30 mouse cellular contexts compared by ENCODE assay signal in the genomic region with DNA sequence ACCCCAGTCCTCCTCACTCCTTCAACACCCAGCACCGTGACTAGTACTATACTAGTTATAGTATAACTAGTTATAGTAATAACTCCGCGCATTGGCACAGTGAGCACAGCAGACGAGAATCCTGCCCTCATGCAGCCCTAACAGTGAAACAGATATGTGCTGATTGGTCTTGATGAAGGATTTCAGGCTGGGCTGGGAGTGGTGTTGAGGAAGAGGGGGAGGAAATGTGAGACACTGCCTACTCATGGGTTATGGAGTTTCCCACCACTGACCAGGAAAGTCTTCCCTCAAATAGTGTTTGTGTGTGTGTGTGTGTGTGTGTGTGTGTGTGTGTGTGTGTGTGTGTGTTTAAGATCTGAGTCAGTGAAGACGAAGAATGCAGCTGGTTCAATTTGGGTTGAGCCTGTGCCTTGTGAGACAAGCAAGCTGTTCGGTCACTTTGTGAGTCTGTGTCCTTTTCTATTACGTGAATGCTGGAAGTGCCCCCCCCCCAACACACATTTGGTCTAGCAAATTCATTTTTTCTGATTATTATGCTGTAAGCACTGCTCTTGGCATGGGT.
A peak's percentile ranks its signal among the peaks of the same experiment; 100 is the strongest.
DNase-seq lines count a peak whose midpoint lies in the region; ATAC-seq and TF ChIP-seq lines count a peak whose summit lies in the region.
"Had no signal": no experiment of that assay in that cellular context is flagged by ENCODE, and none has a peak within 500 bp of the region (broad histone marks: within the 10 kb centered on the region; RNA-seq: fewer than 3 reads in every experiment).

No protein-coding gene starts in this region.

- TF ChIP-seq EP300 in stomach, postnatal 0 days (optimal IDR thresholded peaks at IDR 0.05): no peak

- H3K4me1 ChIP-seq in kidney, embryonic 14.5 days (ENCODE audit: control insufficient read depth, insufficient read depth, low read length): no peaks in the 10 kb centered on the region
- H3K4me1 ChIP-seq in midbrain, embryonic 13.5 days (replicated peaks): 0 out of 2 replicates have a peak, but pooled peaks cover 5% of the 10 kb centered on the region
- no peaks in the 10 kb centered on the region for H3K4me1 ChIP-seq in midbrain, embryonic 14.5 days (ENCODE audit: control insufficient read depth, insufficient read depth, low read length)
- 0 out of 2 replicates have a peak, but pooled peaks cover 2% of the 10 kb centered on the region for H3K4me1 ChIP-seq in stomach, postnatal 0 days (replicated peaks; ENCODE audit: control insufficient read depth, insufficient read depth)
- H3K4me1 ChIP-seq: forebrain, embryonic 12.5 days; heart, embryonic 15.5 days; hindbrain, embryonic 12.5 days; megakaryocyte, embryonic 14.5 days; midbrain, embryonic 12.5 days had no signal

- peak; percentile 83; the same call in 1 of the 2 replicates for ATAC-seq in kidney, embryonic 14.5 days (ENCODE audit: low FRiP score, low TSS enrichment)
- 0 out of 2 replicates have a peak, but pooled peaks have one; percentile 11 for ATAC-seq in midbrain, embryonic 13.5 days
- no peak for ATAC-seq in midbrain, embryonic 14.5 days (ENCODE audit: low FRiP score, low TSS enrichment)
- ATAC-seq in stomach, postnatal 0 days (ENCODE audit: low FRiP score, low TSS enrichment): 0 out of 2 replicates have a peak, but pooled peaks have one; percentile 17
- ATAC-seq: forebrain, postnatal 0 days; hindbrain, postnatal 0 days; intestine, embryonic 16.5 days; Patski had no signal

- no peak overlapping the region for H3K27ac ChIP-seq in kidney, embryonic 14.5 days (ENCODE audit: low read depth, low read length)
- H3K27ac ChIP-seq in midbrain, embryonic 13.5 days: no peak overlapping the region
- no peak overlapping the region for H3K27ac ChIP-seq in midbrain, embryonic 14.5 days (replicated peaks; ENCODE audit: low read depth, low read length)
- no peak overlapping the region for H3K27ac ChIP-seq in stomach, postnatal 0 days (replicated peaks)
- H3K27ac ChIP-seq: embryonic facial prominence, embryonic 10.5 days; embryonic facial prominence, embryonic 15.5 days; forebrain, embryonic 12.5 days; heart, embryonic 15.5 days; hindbrain, embryonic 12.5 days; hindbrain, postnatal 0 days; left cerebral cortex, adult 2 months; limb, embryonic 12.5 days; liver, embryonic 14.5 days; midbrain, embryonic 12.5 days had no signal

- WGBS in kidney, embryonic 14.5 days: 70% methylated on average over 7 of the region's 7 CpGs
- 91% methylated on average over 7 of the region's 7 CpGs for WGBS in midbrain, embryonic 13.5 days
- WGBS in midbrain, embryonic 14.5 days: 87% methylated on average over 7 of the region's 7 CpGs
- 55% methylated on average over 7 of the region's 7 CpGs for WGBS in stomach, postnatal 0 days

- H3K4me3 ChIP-seq in kidney, embryonic 14.5 days (ENCODE audit: low read length): no peak overlapping the region
- no peak overlapping the region for H3K4me3 ChIP-seq in midbrain, embryonic 13.5 days (replicated peaks)
- no peak overlapping the region for H3K4me3 ChIP-seq in midbrain, embryonic 14.5 days (replicated peaks; ENCODE audit: low read depth, low read length)
- H3K4me3 ChIP-seq in stomach, postnatal 0 days (ENCODE audit: low read depth, low read length): no peak overlapping the region
- H3K4me3 ChIP-seq: embryonic facial prominence, embryonic 10.5 days; embryonic facial prominence, embryonic 15.5 days; forebrain, embryonic 12.5 days; heart, embryonic 15.5 days; hindbrain, embryonic 12.5 days; left cerebral cortex, adult 2 months; limb, embryonic 12.5 days; megakaryocyte, embryonic 14.5 days; midbrain, embryonic 12.5 days; stomach, embryonic 15.5 days had no signal

- no peak for DNase-seq in kidney, adult 8-10 months
- DNase-seq in kidney, postnatal 4 days: peak; percentile 45 to 55
- no peak for DNase-seq in kidney, adult 11 months
- DNase-seq in midbrain, embryonic 14.5 days: no peak
- DNase-seq in stomach, postnatal 0 days (ENCODE audit: low spot score): no peak
- DNase-seq in frontal cortex, adult 2 months (ENCODE audit: extremely low spot score in 1 of 2, low spot score in 1 of 2): no peak
- DNase-seq: adrenal gland, postnatal 10 days; cerebellum, adult 8-10 months; cerebellum, postnatal 25 days; forebrain, postnatal 0 days; gastrocnemius, postnatal 10 days; heart, postnatal 36 days; lung, postnatal 36 days; thymus, adult 18-20 months had no signal

- no peaks in the 10 kb centered on the region for H3K27me3 ChIP-seq in kidney, embryonic 14.5 days (ENCODE audit: control insufficient read depth, insufficient read depth, low read length)
- no peaks in the 10 kb centered on the region for H3K27me3 ChIP-seq in midbrain, embryonic 13.5 days
- H3K27me3 ChIP-seq in midbrain, embryonic 14.5 days (ENCODE audit: control insufficient read depth, insufficient read depth, low read length): no peaks in the 10 kb centered on the region
- H3K27me3 ChIP-seq in stomach, postnatal 0 days (ENCODE audit: control insufficient read depth, insufficient read depth, low read length): no peaks in the 10 kb centered on the region
- H3K27me3 ChIP-seq: forebrain, embryonic 12.5 days; heart, embryonic 15.5 days; hindbrain, embryonic 12.5 days; limb, embryonic 12.5 days; stomach, embryonic 15.5 days had no signal

- no peak overlapping the region for H3K9ac ChIP-seq in kidney, embryonic 14.5 days (ENCODE audit: low read depth, low read length)
- H3K9ac ChIP-seq in midbrain, embryonic 13.5 days (replicated peaks): no peak overlapping the region
- H3K9ac ChIP-seq in midbrain, embryonic 14.5 days (replicated peaks; ENCODE audit: low read length): no peak overlapping the region
- no peak overlapping the region for H3K9ac ChIP-seq in stomach, postnatal 0 days (ENCODE audit: low read length)
- H3K9ac ChIP-seq: embryonic facial prominence, embryonic 15.5 days; forebrain, embryonic 12.5 days; forebrain, postnatal 0 days; heart, embryonic 15.5 days; hindbrain, embryonic 12.5 days; limb, embryonic 12.5 days; midbrain, embryonic 12.5 days; stomach, embryonic 15.5 days had no signal

- no peaks in the 10 kb centered on the region for H3K36me3 ChIP-seq in kidney, embryonic 14.5 days (ENCODE audit: control insufficient read depth, insufficient read depth, low read length)
- no peaks in the 10 kb centered on the region for H3K36me3 ChIP-seq in midbrain, embryonic 13.5 days
- H3K36me3 ChIP-seq in midbrain, embryonic 14.5 days (ENCODE audit: control insufficient read depth, insufficient read depth, low read length): no peaks in the 10 kb centered on the region
- no peaks in the 10 kb centered on the region for H3K36me3 ChIP-seq in stomach, postnatal 0 days (ENCODE audit: control insufficient read depth, insufficient read depth, low read length)
- H3K36me3 ChIP-seq: embryonic facial prominence, embryonic 10.5 days; embryonic facial prominence, embryonic 15.5 days; forebrain, embryonic 12.5 days; heart, embryonic 15.5 days; hindbrain, embryonic 12.5 days; limb, embryonic 12.5 days; midbrain, embryonic 12.5 days; stomach, embryonic 15.5 days had no signal

- TF ChIP-seq CTCF in stomach, postnatal 0 days (IDR thresholded peaks at IDR 0.05; ENCODE audit: low read depth): no peak

- no peaks in the 10 kb centered on the region for H3K9me3 ChIP-seq in kidney, embryonic 14.5 days (ENCODE audit: control insufficient read depth, low read length)
- no peaks in the 10 kb centered on the region for H3K9me3 ChIP-seq in midbrain, embryonic 13.5 days
- no peaks in the 10 kb centered on the region for H3K9me3 ChIP-seq in midbrain, embryonic 14.5 days (ENCODE audit: control insufficient read depth, low read length)
- H3K9me3 ChIP-seq in stomach, postnatal 0 days (ENCODE audit: control insufficient read depth, low read length): no peaks in the 10 kb centered on the region
- H3K9me3 ChIP-seq: embryonic facial prominence, embryonic 10.5 days; embryonic facial prominence, embryonic 15.5 days; forebrain, embryonic 12.5 days; heart, embryonic 15.5 days; hindbrain, embryonic 12.5 days; limb, embryonic 12.5 days; midbrain, embryonic 12.5 days; stomach, embryonic 15.5 days had no signal

- H3K4me2 ChIP-seq in kidney, embryonic 14.5 days (replicated peaks; ENCODE audit: low read depth, low read length): no peak overlapping the region
- no peak overlapping the region for H3K4me2 ChIP-seq in midbrain, embryonic 13.5 days (replicated peaks)
- no peak overlapping the region for H3K4me2 ChIP-seq in midbrain, embryonic 14.5 days (ENCODE audit: low read length)
- H3K4me2 ChIP-seq in stomach, postnatal 0 days (replicated peaks; ENCODE audit: low read depth): no peak overlapping the region
- H3K4me2 ChIP-seq: embryonic facial prominence, embryonic 15.5 days; forebrain, embryonic 12.5 days; limb, embryonic 12.5 days; midbrain, embryonic 12.5 days; stomach, embryonic 15.5 days had no signal

Comparison
In these comparisons a context has a peak if more than half of its experiments do, and no peak if none do; other contexts are left out.
1. DNase-seq: peak in kidney, postnatal 4 days (2 of 2); none in kidney, adult 8-10 months (0 of 2), kidney, adult 11 months (single experiment), midbrain, embryonic 14.5 days (single experiment), stomach, postnatal 0 days (single experiment) and frontal cortex, adult 2 months (0 of 2).